Mouse (Mus musculus) bone marrow, adult 2 months (tissue): ENCODE measurements around the gene Fut11.

ENCODE experiments used
- CTCF ChIP-seq: fragments of 200-500 bp; IDR thresholded peaks from 2 replicates; pipeline ENCODE4 v1.5.1; 2011; ENCODE audit warnings: low read length, control low read depth; ENCODE audit not compliant: control insufficient read depth, insufficient read depth
- POLR2A ChIP-seq: fragments of 200-500 bp; IDR thresholded peaks from 2 replicates; pipeline ENCODE4 v1.6.1; 2011; ENCODE audit warnings: low read depth, mild to moderate bottlenecking, control low read depth, low read length, borderline replicate concordance; ENCODE audit not compliant: control insufficient read depth

DNA sequence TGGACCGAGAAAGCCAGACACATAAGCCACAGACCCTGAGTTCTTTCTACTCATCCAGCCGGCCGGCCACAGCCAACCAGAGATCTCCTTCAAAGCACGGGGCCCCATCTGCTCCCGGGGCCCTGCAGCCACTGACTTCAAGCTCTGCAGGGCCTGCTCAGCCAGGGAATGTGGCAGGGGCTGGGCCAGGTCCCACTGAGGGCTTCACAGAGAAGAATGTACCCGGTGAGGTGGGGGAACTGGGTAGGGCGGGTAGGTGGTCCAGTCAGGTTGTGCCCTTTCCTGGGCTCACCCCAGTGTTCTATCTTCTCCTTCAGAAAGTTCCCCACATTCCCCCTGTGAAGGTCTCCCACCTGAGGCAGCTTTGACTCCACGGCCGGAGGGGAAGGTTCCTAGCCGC, 23.7 kb downstream of the Fut11 start:
- TF ChIP-seq POLR2A (no peak), CTCF (no peak)
